Mouse (Mus musculus) liver, embryonic 15.5 days (tissue): ENCODE measurements around the gene Rdh1. TPM values are rescaled to one million over a fixed set of nuclear protein-coding genes. Genes with fewer than 3 reads are reported as not detected.
"Not testable (repeated sequence)": the region's sequence is repeated elsewhere in the genome, so short reads cannot be mapped to it uniquely, and the experiment has no call there.

Experiments used
- ATAC-seq: fragments of 200-750 bp; cut with Nextera tagmentation; 2 replicates; pipeline ENCODE4 v1.8.0; 2017; ENCODE audit warnings: moderate number of reproducible peaks, mild to moderate bottlenecking, moderate library complexity; ENCODE audit not compliant: insufficient read depth
- H3K27ac ChIP-seq: fragments of 300-500 bp; sonication (generic); replicated peaks from 2 replicates; pipeline ENCODE4 v1.5.1; 2015; ENCODE audit warnings: mild to moderate bottlenecking, inconsistent platforms
- H3K27me3 ChIP-seq: fragments of 300-500 bp; sonication (generic); 2 replicates; pipeline ENCODE4 v1.6.1; 2015; ENCODE audit warnings: mild to moderate bottlenecking, inconsistent platforms
- H3K36me3 ChIP-seq: fragments of 300-500 bp; sonication (generic); replicated peaks from 2 replicates; pipeline ENCODE4 v1.6.1; 2015; ENCODE audit warnings: moderate library complexity, mild to moderate bottlenecking, inconsistent platforms
- H3K4me1 ChIP-seq: fragments of 300-500 bp; sonication (generic); replicated peaks from 2 replicates; pipeline ENCODE4 v1.6.1; 2015; ENCODE audit warnings: inconsistent platforms
- H3K4me2 ChIP-seq: fragments of 300-500 bp; sonication (generic); 2 replicates; pipeline ENCODE4 v1.6.1; 2015; ENCODE audit warnings: moderate library complexity, mild to moderate bottlenecking, inconsistent platforms
- H3K4me3 ChIP-seq: fragments of 300-500 bp; sonication (generic); replicated peaks from 2 replicates; pipeline ENCODE4 v1.5.1; 2015; ENCODE audit warnings: mild to moderate bottlenecking, inconsistent platforms
- H3K9ac ChIP-seq: fragments of 300-500 bp; sonication (generic); 2 replicates; pipeline ENCODE4 v1.6.1; 2015; ENCODE audit warnings: moderate library complexity, mild to moderate bottlenecking, inconsistent platforms
- H3K9me3 ChIP-seq: fragments of 300-500 bp; sonication (generic); replicated peaks from 2 replicates; pipeline ENCODE4 v1.6.1; 2016; ENCODE audit warnings: inconsistent platforms
- WGBS: fragments of 180-500 bp; shearing (Covaris S2); methylation state at CpG from one replicate; pipeline ENCODE4 v1.1.7; 2015; ENCODE audit warnings: mixed read lengths; ENCODE audit not compliant: insufficient replicate concordance; 5-methylcytosine and 5-hydroxymethylcytosine counted together
- polyA plus RNA-seq: library from polyadenylated mRNA; unstranded; fragments of >200 nt; fragmentation: Nextera tagmentation; extraction: Ambion mirVana; gene quantifications from 2 replicates; pipeline ENCODE4 v1.2.1, GENCODE M21; 2015

The Rdh1 gene
- polyA plus RNA-seq, 1 experiment from 2014 or later: 0.17 TPM

DNA sequence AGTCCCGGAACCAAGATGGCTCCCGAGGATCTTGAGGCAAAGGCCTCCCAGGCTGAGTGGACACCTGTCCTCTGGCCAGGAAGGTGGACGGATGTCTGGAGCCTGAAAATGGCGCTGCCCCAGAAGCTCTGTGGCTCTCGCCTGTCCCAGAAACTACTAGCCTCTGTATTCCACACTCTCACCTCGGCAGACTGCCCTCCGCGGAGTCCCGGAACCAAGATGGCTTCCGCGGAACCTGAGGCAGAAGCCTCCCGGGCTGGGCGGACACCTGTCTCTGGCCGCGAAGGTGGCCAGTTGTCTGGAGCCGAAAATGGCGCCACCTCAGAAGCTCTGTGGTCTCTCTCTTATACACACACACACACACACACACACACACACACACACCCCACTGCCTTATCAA, 22.8 kb downstream of the Rdh1 start:
- ATAC-seq: not testable (repeated sequence)

DNA sequence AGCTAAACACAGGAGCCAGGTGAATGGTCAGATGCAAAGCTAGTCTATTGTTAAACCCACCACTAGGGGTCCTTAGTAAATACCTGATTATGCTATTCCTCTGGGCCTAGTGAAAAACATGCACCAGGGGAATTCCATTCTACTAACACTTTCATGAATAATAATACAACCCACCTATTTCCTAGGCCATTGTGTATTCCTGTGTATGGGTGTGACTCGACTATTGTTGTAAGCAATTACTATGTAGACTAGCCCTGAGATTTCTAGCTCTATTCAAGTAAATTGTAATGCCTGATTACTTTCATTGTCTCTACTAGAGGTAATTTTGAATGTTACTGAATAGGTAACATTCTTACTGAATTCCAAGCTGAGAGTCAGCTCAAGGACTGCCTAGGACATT, 25.9 kb downstream of the Rdh1 start:
- H3K4me2 ChIP-seq, ATAC-seq, H3K4me1 ChIP-seq, H3K27me3 ChIP-seq, H3K27ac ChIP-seq, H3K9me3 ChIP-seq, H3K9ac ChIP-seq, H3K36me3 ChIP-seq, H3K4me3 ChIP-seq: not testable (repeated sequence)
- WGBS: 56% methylated on average over 1 of the region's 1 CpGs

More for the DNA sequence above, 22.8 kb downstream of the Rdh1 start:
- H3K9me3 ChIP-seq, H3K27me3 ChIP-seq, H3K9ac ChIP-seq, H3K4me1 ChIP-seq, H3K36me3 ChIP-seq, H3K27ac ChIP-seq, H3K4me2 ChIP-seq, H3K4me3 ChIP-seq: not testable (repeated sequence)
- WGBS: 74% methylated on average over 17 of the region's 17 CpGs

DNA sequence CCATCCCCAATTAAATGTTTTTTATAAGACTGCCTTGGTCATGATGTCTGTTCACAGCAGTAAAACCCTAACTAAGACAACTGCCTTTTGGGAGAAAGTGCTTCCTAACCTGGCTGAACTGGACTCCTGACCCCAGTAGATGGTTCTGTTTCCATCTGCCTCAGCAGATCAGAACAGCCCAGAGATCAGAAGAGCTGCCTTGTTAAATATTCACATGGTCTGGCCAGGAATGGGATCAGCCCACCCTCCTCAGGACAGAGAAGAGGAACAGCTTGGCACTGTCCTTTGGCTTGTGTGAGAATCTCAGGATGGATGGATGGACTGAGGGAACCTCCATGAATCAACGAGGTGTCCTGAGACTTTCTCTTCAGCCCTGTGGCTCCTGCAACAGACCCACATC, 39.8 kb downstream of the Rdh1 start:
- WGBS: 32% methylated on average over 1 of the region's 1 CpGs
- Histone ChIP-seq H3K9ac (no peak overlapping the region), H3K27me3 (no peaks in the 10 kb centered on the region), H3K4me1 (no peaks in the 10 kb centered on the region), H3K27ac (no peak overlapping the region), H3K36me3 (no peaks in the 10 kb centered on the region), H3K4me3 (no peak overlapping the region), H3K4me2 (no peak overlapping the region), H3K9me3 (no peaks in the 10 kb centered on the region)
- no peak for ATAC-seq

DNA sequence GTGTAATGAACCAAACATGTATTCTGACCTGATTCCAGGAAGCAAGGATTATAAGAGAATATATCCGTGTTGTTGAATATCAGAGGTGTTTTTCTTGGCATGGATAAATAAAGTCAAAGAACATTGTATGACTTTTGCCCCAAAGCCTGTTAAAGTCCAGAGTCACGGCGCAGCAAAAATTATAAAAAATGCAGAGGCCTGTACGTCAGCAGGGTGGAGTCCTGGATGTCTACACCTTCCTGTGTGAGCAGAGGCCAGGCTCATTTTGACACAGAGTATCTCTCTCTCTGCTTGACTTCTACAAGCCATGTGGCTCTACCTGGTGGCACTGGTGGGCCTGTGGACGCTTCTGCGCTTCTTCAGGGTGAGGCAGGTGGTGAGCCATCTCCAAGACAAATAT, 41.4 kb downstream of the Rdh1 start, which contains the start of gene Rdh16:
Rdh16 (plus strand) TSS at position 262 of the 400 bp plus-strand sequence.
- Histone ChIP-seq H3K27ac (no peak within 1 kb of the TSS), H3K4me2 (no peak within 1 kb of the TSS), H3K27me3 (no peaks in the 10 kb centered on the region), H3K36me3 (no peaks in the 10 kb centered on the region), H3K4me3 (no peak within 1 kb of the TSS), H3K9me3 (no peaks in the 10 kb centered on the region), H3K4me1 (no peaks in the 10 kb centered on the region), H3K9ac (no peak within 1 kb of the TSS)
- WGBS: 68% methylated on average over 6 of the region's 6 CpGs
- ATAC-seq: no peak

DNA sequence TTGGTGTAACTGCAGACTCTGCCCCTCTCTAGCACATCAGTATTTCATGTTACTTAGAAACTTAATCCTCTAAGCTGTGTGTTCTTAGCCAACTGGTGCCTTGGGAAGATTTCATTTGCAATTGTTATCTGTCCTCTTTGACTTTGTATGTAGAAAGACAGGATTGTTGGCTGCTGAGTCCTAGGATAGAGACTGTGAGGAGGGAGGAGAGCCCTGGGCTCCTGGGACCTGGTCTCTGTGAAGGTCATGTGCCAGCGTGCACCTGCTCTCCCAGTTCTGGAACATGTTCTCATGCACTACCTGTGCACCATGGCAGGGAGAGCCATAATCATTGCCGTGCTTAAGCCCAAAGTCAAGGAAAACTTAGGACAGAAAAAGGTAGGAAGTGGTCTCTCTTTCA, 42.1 kb downstream of the Rdh1 start:
- 65% methylated on average over 2 of the region's 2 CpGs for WGBS
- no peak for ATAC-seq
- Histone ChIP-seq H3K4me3 (no peak overlapping the region), H3K27me3 (no peaks in the 10 kb centered on the region), H3K4me1 (no peaks in the 10 kb centered on the region), H3K27ac (no peak overlapping the region), H3K4me2 (no peak overlapping the region), H3K9ac (no peak overlapping the region), H3K9me3 (no peaks in the 10 kb centered on the region), H3K36me3 (no peaks in the 10 kb centered on the region)

DNA sequence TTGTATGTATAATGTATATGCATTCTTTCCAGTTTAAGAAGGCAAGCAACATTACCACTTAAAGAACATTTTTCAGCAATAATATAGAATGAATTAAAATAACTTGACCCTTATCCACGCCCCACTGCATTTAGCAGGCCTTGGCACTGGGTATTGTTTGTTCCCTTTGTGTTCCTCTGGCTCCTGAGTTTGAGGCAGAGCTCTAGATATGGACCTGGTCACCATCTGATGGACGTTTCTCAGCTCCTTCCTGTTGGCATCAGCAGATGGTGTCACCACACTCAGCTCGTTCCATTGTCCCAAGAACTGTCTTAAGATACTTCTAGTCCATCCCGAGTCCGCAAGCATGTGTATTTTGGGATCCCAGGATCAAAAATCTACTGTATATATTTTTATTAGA, 42.7 kb downstream of the Rdh1 start:
- H3K27ac ChIP-seq: no peak overlapping the region
- 43% methylated on average over 5 of the region's 5 CpGs for WGBS
- H3K4me2 ChIP-seq: no peak overlapping the region
- no peaks in the 10 kb centered on the region for H3K4me1 ChIP-seq
- no peak overlapping the region for H3K9ac ChIP-seq
- H3K4me3 ChIP-seq: no peak overlapping the region
- no peak for ATAC-seq
- H3K9me3 ChIP-seq: no peaks in the 10 kb centered on the region
- no peaks in the 10 kb centered on the region for H3K36me3 ChIP-seq
- no peaks in the 10 kb centered on the region for H3K27me3 ChIP-seq

DNA sequence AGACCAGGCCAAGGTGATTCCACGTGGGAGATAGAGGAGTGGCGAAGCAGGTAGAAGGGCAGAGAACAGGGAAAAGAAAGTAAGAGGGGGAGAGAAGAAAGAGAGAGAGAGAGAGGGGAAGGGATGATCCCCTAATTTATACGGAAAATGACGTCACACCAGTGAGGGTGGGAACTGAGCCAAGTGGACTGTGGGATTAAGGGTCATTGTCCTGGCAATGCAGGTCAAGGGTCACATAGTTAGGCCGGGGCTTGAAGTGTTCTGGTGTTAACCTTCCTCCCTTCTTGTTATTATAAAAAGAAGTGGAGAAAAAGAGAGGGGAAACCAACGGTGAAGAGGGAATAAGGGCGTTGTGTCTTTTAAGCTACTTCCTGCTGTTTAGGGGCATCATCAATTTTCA, 44.9 kb downstream of the Rdh1 start:
- Histone ChIP-seq H3K27me3 (no peaks in the 10 kb centered on the region), H3K4me2 (no peak overlapping the region), H3K36me3 (no peaks in the 10 kb centered on the region), H3K4me3 (no peak overlapping the region), H3K4me1 (no peaks in the 10 kb centered on the region), H3K27ac (no peak overlapping the region), H3K9ac (no peak overlapping the region), H3K9me3 (no peaks in the 10 kb centered on the region)
- 56% methylated on average over 7 of the region's 7 CpGs for WGBS
- ATAC-seq: no peak

DNA sequence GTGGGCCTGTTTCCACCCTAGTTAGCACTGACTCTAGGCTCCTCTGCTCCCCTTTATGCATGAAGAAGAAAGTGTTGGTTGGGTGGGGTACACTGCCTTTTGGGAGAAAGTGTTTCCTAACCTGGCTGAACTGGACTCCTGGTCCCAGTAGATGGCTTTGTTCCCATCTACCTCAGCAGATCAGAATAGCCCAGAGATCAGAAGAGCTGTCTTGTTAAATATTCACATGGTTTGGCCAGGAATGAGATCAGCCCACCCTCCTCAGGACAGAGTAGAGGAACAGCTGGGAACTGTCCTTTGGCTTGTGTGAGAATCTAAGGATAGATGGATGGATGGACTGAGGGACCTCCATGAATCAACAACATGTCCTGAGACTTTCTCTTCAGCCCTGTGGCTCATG, 56.4 kb downstream of the Rdh1 start:
- no peak for ATAC-seq
- Histone ChIP-seq H3K4me1 (no peaks in the 10 kb centered on the region), H3K36me3 (no peaks in the 10 kb centered on the region), H3K4me2 (no peak overlapping the region), H3K9ac (no peak overlapping the region), H3K27me3 (no peaks in the 10 kb centered on the region), H3K27ac (no peak overlapping the region), H3K9me3 (0 out of 2 replicates have a peak, but pooled peaks cover under 1% of the 10 kb centered on the region), H3K4me3 (no peak overlapping the region)

DNA sequence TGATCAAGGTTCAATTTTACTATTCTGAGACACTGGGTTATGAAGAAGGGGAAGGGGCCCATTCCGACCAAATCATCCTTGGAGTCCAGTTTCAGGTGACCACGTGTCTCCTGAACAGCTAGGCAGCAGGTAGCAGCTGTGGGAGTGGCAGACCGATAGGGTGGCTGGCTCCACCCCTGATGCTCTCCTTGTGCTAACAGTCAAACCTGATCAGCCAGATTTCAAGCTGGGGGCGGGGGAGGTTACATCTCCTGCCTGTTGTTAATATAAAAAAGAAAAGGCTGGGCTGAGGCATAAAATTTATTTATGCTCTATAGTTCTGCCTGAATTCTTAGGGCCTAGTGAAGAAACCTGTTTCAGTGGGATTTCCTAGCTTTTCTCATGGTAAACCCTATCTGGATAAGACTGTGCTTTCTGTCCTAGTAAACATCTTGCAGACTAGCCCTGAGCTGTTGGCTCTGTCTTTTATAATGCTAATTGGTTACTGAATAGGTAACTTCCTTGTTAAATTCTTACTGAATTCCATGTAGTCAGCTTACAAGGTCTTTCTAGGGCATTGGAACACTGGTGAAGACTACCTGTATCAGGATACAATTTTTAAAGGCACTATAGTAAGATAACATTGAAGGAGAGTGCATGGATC, 57.9 kb downstream of the Rdh1 start:
- not testable (repeated sequence) for H3K27me3 ChIP-seq

More for the DNA sequence above, 57.9 kb downstream of the Rdh1 start:
- not testable (repeated sequence) for H3K4me2 ChIP-seq, H3K4me1 ChIP-seq, H3K9me3 ChIP-seq, H3K27ac ChIP-seq, H3K36me3 ChIP-seq, H3K4me3 ChIP-seq, ATAC-seq, H3K9ac ChIP-seq
- 51% methylated on average over 4 of the region's 4 CpGs for WGBS

Other genes starting within 250 kb of the Rdh1 start
- gene Ndufa4l2, start 244.8 kb upstream of the Rdh1 start, polyA plus RNA-seq: 20.7 and 42.1 TPM in 2 replicates
- 138 and 159 TPM in 2 replicates for gene Shmt2, start 237.3 kb upstream of the Rdh1 start, polyA plus RNA-seq
- gene Nxph4, start 225.2 kb upstream of the Rdh1 start, polyA plus RNA-seq: 0.07 TPM in 1 of 2 replicates, not detected in the other
- gene Lrp1, start 138.6 kb upstream of the Rdh1 start, polyA plus RNA-seq: 23.2 and 31.1 TPM in 2 replicates
- gene Stat6, start 116.7 kb upstream of the Rdh1 start, polyA plus RNA-seq: 14.3 and 15.6 TPM in 2 replicates
- 5.3 and 5.7 TPM in 2 replicates for gene Nemp1, start 92.8 kb upstream of the Rdh1 start, polyA plus RNA-seq
- 2.9 and 3.5 TPM in 2 replicates for gene Nab2, start 91.2 kb upstream of the Rdh1 start, polyA plus RNA-seq
- 0.08 and 0.12 TPM in 2 replicates for gene Myo1a, start 54.6 kb upstream of the Rdh1 start, polyA plus RNA-seq
- gene Tac2, start 35.2 kb upstream of the Rdh1 start, polyA plus RNA-seq: 15.3 and 18.4 TPM in 2 replicates
- gene Zbtb39, start 20.2 kb upstream of the Rdh1 start, polyA plus RNA-seq: 0.82 and 0.97 TPM in 2 replicates
- 12.0 and 13.7 TPM in 2 replicates for gene Gpr182, start 8.0 kb upstream of the Rdh1 start, polyA plus RNA-seq
- gene Rdh16f1, start 66 bp downstream of the Rdh1 start, polyA plus RNA-seq: 0.13 and 0.17 TPM in 2 replicates
- gene Rdh9, start 16.7 kb downstream of the Rdh1 start, polyA plus RNA-seq: not detected in 2 replicates
- gene Rdh16, start 41.4 kb downstream of the Rdh1 start, polyA plus RNA-seq: 0.03 TPM in 1 of 2 replicates, not detected in the other
- 0.05 TPM in 1 of 2 replicates, not detected in the other for gene Rdh19, start 90.2 kb downstream of the Rdh1 start, polyA plus RNA-seq
- gene Rdh16f2, start 106.8 kb downstream of the Rdh1 start, polyA plus RNA-seq: 0.29 and 0.68 TPM in 2 replicates
- 8.8 and 15.7 TPM in 2 replicates for gene Rdh7, start 129.1 kb downstream of the Rdh1 start, polyA plus RNA-seq
- not detected in 2 replicates for gene Sdr9c7, start 138.8 kb downstream of the Rdh1 start, polyA plus RNA-seq
- 0.09 and 0.13 TPM in 2 replicates for gene Hsd17b6, start 247.9 kb downstream of the Rdh1 start, polyA plus RNA-seq